In genomic region chr19:45660503-45660790, GRCm38 (mm10) we compare ENCODE assay signal across 8 mouse cellular contexts. TPM values are rescaled to one million over a fixed set of nuclear protein-coding genes. Genes with fewer than 3 reads are reported as not detected.
A peak's percentile ranks its signal among the peaks of the same experiment; 100 is the strongest.
DNase-seq lines count a peak whose midpoint lies in the region; ATAC-seq and TF ChIP-seq lines count a peak whose summit lies in the region.

No protein-coding gene starts in this region.

- H3K9me3 ChIP-seq in limb, embryonic 14.5 days (ENCODE audit: control insufficient read depth, low read length) = no peaks in the 10 kb centered on the region
- no peaks in the 10 kb centered on the region for H3K9me3 ChIP-seq in neural tube, embryonic 14.5 days (ENCODE audit: control insufficient read depth, low read length)

- intact Hi-C loops in left cerebral cortex, postnatal 10 days (cut with DNase I) = no loop called here

- DNase-seq in left cerebral cortex, adult 11 months (ENCODE audit: low spot score) = peak; percentile 25
- DNase-seq in left cerebral cortex, postnatal 10 days (ENCODE audit: extremely low spot score in 1 of 2, low spot score in 2 of 2) = no peak
- DNase-seq in NIH3T3 (ENCODE audit: low read depth) = peak; percentile 84
- no peak for DNase-seq in limb, embryonic 14.5 days (ENCODE audit: low spot score)
- DNase-seq in B cell, adult 2 months = no peak
- no peak for DNase-seq in spleen, adult 12 weeks (ENCODE audit: low spot score)

- H3K4me3 ChIP-seq in embryonic fibroblast, embryonic 13.5 days (ENCODE audit: insufficient read depth, low read length) = peak overlapping the region; percentile 58
- H3K4me3 ChIP-seq in limb, embryonic 14.5 days (replicated peaks; ENCODE audit: low read length) = peak overlapping the region; percentile 79
- peak overlapping the region; percentile 81 for H3K4me3 ChIP-seq in neural tube, embryonic 14.5 days (ENCODE audit: low read depth, low read length)

- peak overlapping the region; percentile 82 for H3K4me2 ChIP-seq in limb, embryonic 14.5 days (replicated peaks; ENCODE audit: low read depth, low read length, severe bottlenecking)
- H3K4me2 ChIP-seq in neural tube, embryonic 14.5 days (ENCODE audit: low read depth, low read length) = peak overlapping the region; percentile 95

- H3K4me1 ChIP-seq in embryonic fibroblast, embryonic 13.5 days (ENCODE audit: control insufficient read depth, insufficient read depth, low read length) = 0 out of 2 replicates have a peak, but pooled peaks cover 3% of the 10 kb centered on the region
- peaks cover 31% of the 10 kb centered on the region for H3K4me1 ChIP-seq in limb, embryonic 14.5 days (ENCODE audit: control insufficient read depth, insufficient read depth, low read length)
- peaks cover 20% of the 10 kb centered on the region for H3K4me1 ChIP-seq in neural tube, embryonic 14.5 days (ENCODE audit: control insufficient read depth, insufficient read depth, low read length)

- H3K9ac ChIP-seq in limb, embryonic 14.5 days (ENCODE audit: low read depth, low read length, severe bottlenecking) = peak overlapping the region; percentile 99
- peak overlapping the region; percentile 98 for H3K9ac ChIP-seq in neural tube, embryonic 14.5 days (replicated peaks; ENCODE audit: low read depth, low read length)

- H3K27ac ChIP-seq in embryonic fibroblast, embryonic 13.5 days (ENCODE audit: insufficient read depth, low read length) = peak overlapping the region; percentile 62; the same call in 1 of the 2 replicates
- H3K27ac ChIP-seq in limb, embryonic 14.5 days (replicated peaks; ENCODE audit: low read depth, low read length) = peak overlapping the region; percentile 95
- peak overlapping the region; percentile 89 for H3K27ac ChIP-seq in neural tube, embryonic 14.5 days (ENCODE audit: low read depth, low read length)

- no peak; the same call in 1 of the 2 replicates for ATAC-seq in limb, embryonic 14.5 days (ENCODE audit: low FRiP score, low read depth)
- no peak for ATAC-seq in neural tube, embryonic 14.5 days (ENCODE audit: low read depth)

- no peak for TF ChIP-seq POLR2A in embryonic fibroblast, embryonic 13.5 days (IDR thresholded peaks at IDR 0.05; ENCODE audit: low read depth, low read length)
- TF ChIP-seq POLR2A in limb, embryonic 14.5 days (IDR thresholded peaks at IDR 0.05; ENCODE audit: borderline replicate concordance, extremely low read depth, insufficient read depth, insufficient read length) = no peak

- H3K27me3 ChIP-seq in limb, embryonic 14.5 days (ENCODE audit: control insufficient read depth, insufficient read depth, low read length) = no peaks in the 10 kb centered on the region
- H3K27me3 ChIP-seq in neural tube, embryonic 14.5 days (ENCODE audit: control insufficient read depth, insufficient read depth, low read length) = no peaks in the 10 kb centered on the region

- WGBS in limb, embryonic 14.5 days = 14% methylated on average over 18 of the region's 18 CpGs
- 18% methylated on average over 18 of the region's 18 CpGs for WGBS in neural tube, embryonic 14.5 days

- no peaks in the 10 kb centered on the region for H3K36me3 ChIP-seq in limb, embryonic 14.5 days (ENCODE audit: control insufficient read depth, insufficient read depth, low read length)
- no peaks in the 10 kb centered on the region for H3K36me3 ChIP-seq in neural tube, embryonic 14.5 days (ENCODE audit: control insufficient read depth, insufficient read depth, low read length)

- TF ChIP-seq CTCF in embryonic fibroblast, embryonic 13.5 days (IDR thresholded peaks at IDR 0.05; ENCODE audit: borderline replicate concordance, insufficient read depth, low read length) = no peak

RNA-seq across cellular contexts. Expression of gene Fbxw4, which starts 0.3 kb away (rescaled TPM):
- total RNA-seq in left cerebral cortex, postnatal 10 days (2021) = 10 to 100 TPM; 28.7 to 33.3 TPM
- polyA plus RNA-seq in embryonic fibroblast, embryonic 13.5 days (2011; ENCODE audit: insufficient read length, low read depth, missing spikeins) = 13.4 and 18.0 TPM in 2 replicates
- polyA plus RNA-seq in limb, embryonic 14.5 days (2012; rRNA removed) = 52.2 and 94.4 TPM in 2 replicates
- 5.4 and 6.6 TPM in 2 replicates for polyA plus RNA-seq in limb, embryonic 14.5 days (2014; fragmentation: Nextera tagmentation; extraction: Ambion mirVana)
- polyA plus RNA-seq in neural tube, embryonic 14.5 days (2014; fragmentation: Nextera tagmentation; extraction: Ambion mirVana) = 6.8 and 8.4 TPM in 2 replicates

Comparison
In these comparisons a context has a peak if more than half of its experiments do, and no peak if none do; other contexts are left out.
1. DNase-seq: peak in left cerebral cortex, adult 11 months (single experiment) and NIH3T3 (single experiment); none in left cerebral cortex, postnatal 10 days (0 of 2), limb, embryonic 14.5 days (single experiment), B cell, adult 2 months (0 of 2) and spleen, adult 12 weeks (single experiment).
2. Peak in every context shown above with its lines, with median percentiles within 50 percentile points of each other: H3K27ac ChIP-seq and H3K4me3 ChIP-seq.